20 mouse cellular contexts compared by ENCODE assay signal in the genomic region with DNA sequence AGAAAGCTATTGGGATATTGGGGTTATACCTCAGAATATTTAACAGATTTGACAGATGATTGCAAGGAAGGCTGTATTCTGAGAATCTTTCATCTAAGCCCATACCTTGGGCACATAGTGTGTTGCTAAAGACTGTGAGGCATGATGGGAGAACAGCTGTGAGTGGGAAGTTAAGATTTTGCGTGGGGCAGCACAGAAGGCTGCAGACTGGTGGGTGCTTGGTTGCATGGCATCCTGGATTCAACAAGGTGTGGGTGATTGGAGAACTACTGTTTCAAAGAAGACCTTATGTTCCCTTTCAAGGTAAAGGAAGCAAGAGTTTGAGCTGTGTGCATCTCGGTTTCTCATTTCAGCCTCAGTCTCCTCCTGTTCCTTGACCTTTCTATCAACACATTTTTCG.
DNase-seq lines count a peak whose midpoint lies in the region; ATAC-seq lines count a peak whose summit lies in the region.
"Had no signal": no experiment of that assay in that cellular context is flagged by ENCODE, and none has a peak within 500 bp of the region (broad histone marks: within the 10 kb centered on the region; RNA-seq: fewer than 3 reads in every experiment).

No protein-coding gene starts in this region.

- H3K4me1 ChIP-seq in midbrain, embryonic 15.5 days, result no peaks in the 10 kb centered on the region
- no peaks in the 10 kb centered on the region for H3K4me1 ChIP-seq in heart, embryonic 10.5 days
- H3K4me1 ChIP-seq: forebrain, embryonic 15.5 days; limb, embryonic 13.5 days; liver, embryonic 15.5 days; neural tube, embryonic 12.5 days; stomach, embryonic 15.5 days had no signal

- DNase-seq in brain, adult 2 months (ENCODE audit: low read depth, low spot score), result peak; percentile 92
- peak; percentile 45 to 61 for DNase-seq in frontal cortex, postnatal 25 days (ENCODE audit: low spot score in 2 of 2)
- peak; percentile 17 to 22 for DNase-seq in layer of hippocampus, postnatal 10 days (ENCODE audit: low spot score in 2 of 2)
- DNase-seq in left cerebral cortex, postnatal 10 days (ENCODE audit: extremely low spot score in 1 of 2, low spot score in 2 of 2), result peak; percentile 22 to 36
- DNase-seq in heart, embryonic 10.5 days (ENCODE audit: low spot score), result no peak
- DNase-seq in thymus, postnatal 36 days, result no peak
- DNase-seq: adrenal gland, adult 8-10 months; cerebellum, adult 18-20 months; cerebellum, postnatal 36 days; kidney, adult 18-20 months; kidney, postnatal 10 days had no signal

- intact Hi-C loops in left cerebral cortex, postnatal 10 days (cut with DNase I), result no loop called here

- H3K36me3 ChIP-seq in midbrain, embryonic 15.5 days (replicated peaks), result no peaks in the 10 kb centered on the region
- H3K36me3 ChIP-seq in heart, embryonic 10.5 days, result no peaks in the 10 kb centered on the region
- H3K36me3 ChIP-seq: forebrain, embryonic 15.5 days; limb, embryonic 13.5 days; liver, embryonic 15.5 days; neural tube, embryonic 12.5 days; stomach, embryonic 15.5 days had no signal

- H3K9ac ChIP-seq in midbrain, embryonic 15.5 days, result no peak overlapping the region
- H3K9ac ChIP-seq: forebrain, embryonic 15.5 days; limb, embryonic 13.5 days; liver, embryonic 15.5 days; neural tube, embryonic 12.5 days; stomach, embryonic 15.5 days had no signal

- ATAC-seq in erythroid progenitor cell, adult 5-6 weeks (replicated peaks; ENCODE audit: low FRiP score, poor library complexity, severe bottlenecking), result no peak
- ATAC-seq in midbrain, embryonic 15.5 days (replicated peaks), result no peak
- ATAC-seq: forebrain, embryonic 15.5 days; lung, postnatal 0 days had no signal

- H3K27me3 ChIP-seq in midbrain, embryonic 15.5 days (replicated peaks), result no peaks in the 10 kb centered on the region
- H3K27me3 ChIP-seq in heart, embryonic 10.5 days (ENCODE audit: insufficient read depth, poor library complexity, severe bottlenecking), result no peaks in the 10 kb centered on the region
- H3K27me3 ChIP-seq: forebrain, embryonic 15.5 days; limb, embryonic 13.5 days; liver, embryonic 15.5 days; neural tube, embryonic 12.5 days; stomach, embryonic 15.5 days had no signal

- 89% methylated on average over 3 of the region's 3 CpGs for WGBS in midbrain, embryonic 15.5 days
- whole genome bisulfite sequencing in heart, embryonic 10.5 days, result 61% methylated on average over 3 of the region's 3 CpGs

- H3K4me2 ChIP-seq in midbrain, embryonic 15.5 days, result no peak overlapping the region
- H3K4me2 ChIP-seq: forebrain, embryonic 15.5 days; heart, embryonic 11.5 days; limb, embryonic 13.5 days; liver, embryonic 15.5 days; neural tube, embryonic 12.5 days; stomach, embryonic 15.5 days had no signal

- no peak overlapping the region for H3K27ac ChIP-seq in midbrain, embryonic 15.5 days
- no peak overlapping the region for H3K27ac ChIP-seq in heart, embryonic 10.5 days
- H3K27ac ChIP-seq: forebrain, embryonic 15.5 days; limb, embryonic 13.5 days; liver, embryonic 15.5 days; neural tube, embryonic 12.5 days; stomach, embryonic 15.5 days had no signal

- H3K9me3 ChIP-seq in midbrain, embryonic 15.5 days, result no peaks in the 10 kb centered on the region
- no peaks in the 10 kb centered on the region for H3K9me3 ChIP-seq in heart, embryonic 10.5 days
- H3K9me3 ChIP-seq: forebrain, embryonic 15.5 days; limb, embryonic 13.5 days; liver, embryonic 15.5 days; neural tube, embryonic 12.5 days; stomach, embryonic 15.5 days had no signal

- H3K4me3 ChIP-seq in midbrain, embryonic 15.5 days, result no peak overlapping the region
- no peak overlapping the region for H3K4me3 ChIP-seq in heart, embryonic 10.5 days
- H3K4me3 ChIP-seq: forebrain, embryonic 15.5 days; limb, embryonic 13.5 days; liver, embryonic 15.5 days; neural tube, embryonic 12.5 days; stomach, embryonic 15.5 days had no signal

Comparison
In these comparisons a context has a peak if more than half of its experiments do, and no peak if none do; other contexts are left out.
1. DNase-seq: peak in brain, adult 2 months (single experiment), frontal cortex, postnatal 25 days (2 of 2), layer of hippocampus, postnatal 10 days (2 of 2) and left cerebral cortex, postnatal 10 days (2 of 2); none in heart, embryonic 10.5 days (single experiment) and thymus, postnatal 36 days (0 of 2).